Mouse (Mus musculus): ENCODE measurements around the gene Hspbp1.

DNA sequence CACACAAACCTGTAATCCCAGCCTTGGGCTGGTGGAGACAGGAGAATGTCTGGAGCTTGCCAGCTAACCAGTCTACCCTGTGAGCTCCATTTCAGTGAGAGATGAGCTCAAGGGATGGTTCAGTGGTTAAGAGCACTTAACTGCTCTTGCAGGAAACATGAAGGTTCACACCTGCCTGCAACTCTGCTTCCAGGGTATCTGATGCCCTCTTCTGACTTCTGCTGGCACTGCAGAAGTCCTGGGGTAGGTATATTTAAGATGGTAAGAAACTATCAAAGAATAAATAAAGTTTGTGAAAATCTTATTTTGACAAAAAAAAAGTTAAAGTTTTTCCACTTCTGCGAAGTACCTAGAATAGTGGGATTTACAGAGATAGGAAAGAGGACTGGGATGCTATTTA is 60.5 kb downstream of the Hspbp1 start:
- TF ChIP-seq EP300 (IDR thresholded peaks at IDR 0.05; ENCODE audit: insufficient read depth, low read depth, low read length) (no peak), CTCF (IDR thresholded peaks at IDR 0.05) (peak; percentile 20), POLR2A (IDR thresholded peaks at IDR 0.05; ENCODE audit: insufficient read depth, low read depth, low read length) (no peak)

All from heart, adult 2 months (tissue).